Mouse (Mus musculus) limb, embryonic 14.5 days (tissue): ENCODE measurements around the gene Ddx28. TPM values are rescaled to one million over a fixed set of nuclear protein-coding genes. Genes with fewer than 3 reads are reported as not detected.
"Not testable (repeated sequence)": the region's sequence is repeated elsewhere in the genome, so short reads cannot be mapped to it uniquely, and the experiment has no call there.

Source experiments
- ATAC-seq: fragments of 200-750 bp; cut with Nextera tagmentation; 2 replicates; pipeline ENCODE4 v1.8.0; 2017; ENCODE audit warnings: low read depth, moderate number of reproducible peaks, moderate TSS enrichment; ENCODE audit not compliant: low FRiP score
- DNase-seq: peaks from one replicate; pipeline ENCODE4 v3.0.0-alpha.2; 2015; ENCODE audit warnings: low spot score
- H3K27ac ChIP-seq: fragments of 300-500 bp; sonication (generic); replicated peaks from 2 replicates; pipeline ENCODE4 v1.5.1; 2014; ENCODE audit warnings: low read depth, mild to moderate bottlenecking, low read length, moderate library complexity, mixed read lengths
- H3K27me3 ChIP-seq: fragments of 300-500 bp; sonication (generic); 2 replicates; pipeline ENCODE4 v1.6.1; 2014; ENCODE audit warnings: low read length, mixed read lengths; ENCODE audit not compliant: control insufficient read depth, insufficient read depth
- H3K36me3 ChIP-seq: fragments of 300-500 bp; sonication (generic); 2 replicates; pipeline ENCODE4 v1.6.1; 2014; ENCODE audit warnings: mild to moderate bottlenecking, low read length, moderate library complexity, mixed read lengths; ENCODE audit not compliant: control insufficient read depth, insufficient read depth
- H3K4me1 ChIP-seq: fragments of 300-500 bp; sonication (generic); 2 replicates; pipeline ENCODE4 v1.6.1; 2014; ENCODE audit warnings: antibody characterized with exemption, low read length, mixed read lengths; ENCODE audit not compliant: control insufficient read depth, insufficient read depth
- H3K4me2 ChIP-seq: fragments of 300-500 bp; sonication (generic); replicated peaks from 2 replicates; pipeline ENCODE4 v1.6.1; 2014; ENCODE audit warnings: low read depth, mild to moderate bottlenecking, low read length, moderate library complexity; ENCODE audit not compliant: severe bottlenecking
- H3K4me3 ChIP-seq: fragments of 300-500 bp; sonication (generic); replicated peaks from 2 replicates; pipeline ENCODE4 v1.5.1; 2014; ENCODE audit warnings: low read length
- H3K9ac ChIP-seq: fragments of 300-500 bp; sonication (generic); 2 replicates; pipeline ENCODE4 v1.6.1; 2014; ENCODE audit warnings: mild to moderate bottlenecking, low read depth, low read length, moderate library complexity; ENCODE audit not compliant: severe bottlenecking
- H3K9me3 ChIP-seq: fragments of 300-500 bp; sonication (generic); 2 replicates; pipeline ENCODE4 v1.6.1; 2016; ENCODE audit warnings: low read length; ENCODE audit not compliant: control insufficient read depth
- POLR2A ChIP-seq: fragments of 200-500 bp; IDR thresholded peaks from 2 replicates; pipeline ENCODE4 v1.8.0; 2012; ENCODE audit warnings: inconsistent platforms, mild to moderate bottlenecking, moderate library complexity, borderline replicate concordance; ENCODE audit not compliant: insufficient read depth, insufficient read length; ENCODE audit errors: extremely low read depth
- WGBS: fragments of 180-500 bp; shearing (Covaris S2); extraction: QIAGEN DNeasy Blood & Tissue Kit; methylation state at CpG from one replicate; pipeline ENCODE4 v1.1.7; 2014; 5-methylcytosine and 5-hydroxymethylcytosine counted together
- polyA plus RNA-seq, 2 experiments: library from polyadenylated mRNA; depleted of rRNA in 1 of 2; stranded (reverse) in 1 of 2; unstranded in 1 of 2; fragments of >200 nt; fragmentation: Nextera tagmentation in 1 of 2; extraction: Ambion mirVana in 1 of 2; gene quantifications; 2 replicates each; pipeline versions ENCODE4 v1.2.1 to v1.2.3; 2012 to 2014

Ddx28 gene
- polyA plus RNA-seq, 2 experiments: 12.9 to 17.2 TPM

DNA sequence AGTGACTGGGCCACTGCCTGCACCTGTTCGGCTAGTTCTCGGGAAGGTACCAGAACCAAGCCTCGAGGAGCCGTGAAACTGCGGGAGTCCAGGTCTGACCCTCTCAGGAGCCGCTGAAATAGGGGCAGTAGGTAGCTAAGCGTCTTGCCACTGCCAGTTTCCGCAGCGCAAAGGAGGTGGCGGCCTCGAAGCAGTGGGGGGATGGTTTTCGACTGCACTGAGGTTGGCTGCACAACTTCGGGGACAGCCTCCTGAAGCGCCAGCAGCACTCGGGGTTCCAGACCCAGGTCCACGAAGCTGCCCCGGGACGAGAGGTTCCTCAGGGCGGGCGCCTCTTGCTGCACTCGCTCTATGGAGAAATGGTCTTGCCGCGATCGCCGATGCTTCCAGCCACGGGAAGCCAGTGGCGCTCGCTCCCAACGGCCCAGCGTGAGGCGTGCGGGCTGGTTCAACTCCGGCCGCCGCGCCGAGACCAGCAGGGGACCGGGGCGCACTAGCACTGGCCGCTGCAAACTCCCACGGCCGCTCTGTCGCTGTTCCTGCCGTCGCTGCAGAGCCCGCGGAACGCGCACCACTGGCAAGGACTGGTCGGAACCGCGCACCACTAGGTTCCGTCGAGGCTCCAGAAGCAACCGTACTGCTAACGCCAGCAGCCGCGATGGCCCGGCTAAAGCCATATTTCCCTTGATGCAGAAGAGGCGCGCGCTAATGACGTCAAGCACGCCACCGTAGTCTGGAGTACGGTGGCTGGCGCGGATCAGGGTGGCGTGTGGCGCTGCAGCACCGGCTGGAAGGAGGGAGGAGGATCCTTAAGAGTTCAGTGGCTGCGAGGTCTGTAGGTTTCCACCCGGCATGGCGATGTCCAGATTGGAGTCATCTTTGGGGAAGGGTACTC, 687 bp downstream of the Ddx28 start:
- Histone ChIP-seq H3K36me3 (0 out of 2 replicates have a peak, but pooled peaks cover 4% of the 10 kb centered on the region), H3K4me1 (peaks cover 10% of the 10 kb centered on the region), H3K9ac (peak overlapping the region; percentile 91), H3K4me3 (peak overlapping the region; percentile 95), H3K9me3 (no peaks in the 10 kb centered on the region), H3K4me2 (peak overlapping the region; percentile 92), H3K27ac (no peak overlapping the region), H3K27me3 (no peaks in the 10 kb centered on the region)
- DNase-seq (peak; percentile 90), ATAC-seq (peak; percentile 95)
- 3% methylated on average over 71 of the region's 74 CpGs for WGBS
- peak; percentile 77; the same call in 1 of the 2 replicates for TF ChIP-seq POLR2A

DNA sequence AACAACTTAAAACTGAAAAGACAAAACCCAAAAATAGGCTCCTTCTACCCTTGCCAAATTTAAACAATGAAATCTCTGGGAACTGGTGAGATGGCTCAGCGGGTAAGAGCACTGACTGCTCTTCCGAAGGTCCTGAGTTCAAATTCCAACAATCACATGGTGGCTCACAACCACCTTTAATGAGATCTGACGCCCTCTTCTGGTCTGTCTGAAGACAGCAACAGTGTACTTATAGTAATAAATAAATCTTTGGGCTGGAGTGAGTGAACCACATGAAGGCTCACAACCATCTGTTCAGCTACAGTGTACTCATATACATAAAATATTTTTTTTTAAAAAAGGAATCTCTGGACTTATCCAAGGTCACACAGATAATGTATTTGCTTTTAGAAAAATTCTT, 3.8 kb downstream of the Ddx28 start:
- H3K27me3 ChIP-seq, H3K4me1 ChIP-seq, DNase-seq, ATAC-seq, H3K27ac ChIP-seq, H3K4me3 ChIP-seq, H3K4me2 ChIP-seq, H3K36me3 ChIP-seq, H3K9me3 ChIP-seq, H3K9ac ChIP-seq: not testable (repeated sequence)
- WGBS: 61% methylated on average over 3 of the region's 3 CpGs

DNA sequence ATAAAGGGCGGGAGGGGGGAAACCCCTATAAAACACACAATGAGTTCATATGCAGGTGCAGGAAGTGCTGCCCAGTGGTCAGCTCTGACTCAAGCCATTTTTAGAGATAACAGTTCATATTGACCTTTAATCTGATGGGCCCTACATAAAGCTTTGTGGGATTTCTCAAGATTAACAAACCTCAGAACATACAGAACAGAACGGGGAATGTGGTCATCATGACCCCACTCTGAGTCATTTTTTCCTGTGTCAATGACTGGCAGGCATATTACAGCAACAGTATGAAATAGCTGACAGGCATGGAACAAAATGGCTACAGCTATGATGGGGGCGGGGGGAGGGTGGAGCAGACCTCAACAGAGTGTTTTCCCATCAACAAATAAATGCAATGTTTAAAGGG, 4.5 kb downstream of the Ddx28 start:
- 77% methylated on average over 3 of the region's 3 CpGs for WGBS
- ATAC-seq (no peak), DNase-seq (no peak)

DNA sequence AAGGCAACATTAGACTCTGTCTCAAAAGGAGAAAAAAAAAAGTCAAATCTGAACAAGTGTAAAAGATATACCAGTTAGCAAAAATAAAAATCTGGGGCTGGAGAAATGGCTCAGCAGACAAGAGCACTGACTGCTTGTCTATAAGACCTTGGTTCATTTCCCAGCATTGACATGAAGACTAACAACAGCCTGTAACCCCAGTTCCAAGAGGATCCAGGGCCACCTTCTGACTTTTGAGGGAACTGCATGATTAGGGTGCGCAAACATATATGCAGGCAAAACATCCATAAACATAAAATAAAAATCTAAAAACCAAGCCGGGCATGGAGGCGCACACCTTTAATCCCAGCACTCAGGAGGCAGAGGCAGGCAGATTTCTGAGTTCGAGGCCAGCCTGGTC, 5.3 kb downstream of the Ddx28 start:
- H3K27me3 ChIP-seq: no peaks in the 10 kb centered on the region
- no peak overlapping the region for H3K4me3 ChIP-seq
- peaks cover 10% of the 10 kb centered on the region for H3K4me1 ChIP-seq
- 90% methylated on average over 4 of the region's 4 CpGs for WGBS
- DNase-seq: no peak
- no peaks in the 10 kb centered on the region for H3K9me3 ChIP-seq
- TF ChIP-seq POLR2A: no peak
- no peak for ATAC-seq
- no peaks in the 10 kb centered on the region for H3K36me3 ChIP-seq
- no peak overlapping the region for H3K9ac ChIP-seq
- H3K27ac ChIP-seq: no peak overlapping the region
- H3K4me2 ChIP-seq: no peak overlapping the region

More for the DNA sequence above, 4.5 kb downstream of the Ddx28 start:
- Histone ChIP-seq H3K4me2 (no peak overlapping the region), H3K36me3 (no peaks in the 10 kb centered on the region), H3K9ac (no peak overlapping the region), H3K27ac (no peak overlapping the region), H3K9me3 (no peaks in the 10 kb centered on the region), H3K4me1 (peaks cover 10% of the 10 kb centered on the region), H3K27me3 (no peaks in the 10 kb centered on the region), H3K4me3 (no peak overlapping the region)
- TF ChIP-seq POLR2A: no peak

DNA sequence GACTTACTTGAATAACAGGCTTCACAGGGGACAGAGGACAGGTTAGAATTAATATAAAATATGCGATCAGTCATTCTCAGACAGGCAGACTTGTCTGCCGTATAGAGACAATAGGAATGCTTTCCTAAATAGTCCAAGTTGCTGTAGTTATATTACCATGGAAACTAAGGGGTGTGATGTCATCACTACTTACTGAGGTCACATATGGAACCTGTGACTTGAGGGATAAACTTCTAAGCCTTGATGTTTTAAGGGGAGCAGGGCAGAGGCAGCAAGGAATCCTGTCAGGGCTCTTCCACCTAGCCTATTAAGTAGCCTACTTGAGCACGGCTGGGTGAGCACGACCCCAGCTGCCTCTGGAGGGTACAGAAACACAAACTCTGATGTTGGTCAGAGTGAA, 5.8 kb downstream of the Ddx28 start, which contains the start of gene Dpep2nb:
TSS of gene Dpep2nb (minus strand) at position 101 of the 400 bp plus-strand sequence.
- Histone ChIP-seq H3K4me3 (no peak within 1 kb of the TSS), H3K27ac (no peak within 1 kb of the TSS), H3K4me1 (peaks cover 10% of the 10 kb centered on the region), H3K4me2 (no peak within 1 kb of the TSS), H3K9ac (no peak within 1 kb of the TSS), H3K36me3 (no peaks in the 10 kb centered on the region), H3K27me3 (no peaks in the 10 kb centered on the region), H3K9me3 (no peaks in the 10 kb centered on the region)
- DNase-seq (no peak), ATAC-seq (no peak)
- 82% methylated on average over 4 of the region's 4 CpGs for WGBS
- TF ChIP-seq POLR2A: no peak
